9 mouse cellular contexts compared by ENCODE assay signal in genomic region chr14:21558440-21559131, GRCm38 (mm10).
DNase-seq lines count a peak whose midpoint lies in the region; ATAC-seq and TF ChIP-seq lines count a peak whose summit lies in the region.
"Had no signal": no experiment of that assay in that cellular context is flagged by ENCODE, and none has a peak within 500 bp of the region (broad histone marks: within the 10 kb centered on the region; RNA-seq: fewer than 3 reads in every experiment).

No protein-coding gene starts in this region.

- peaks cover 52% of the 10 kb centered on the region for H3K4me1 ChIP-seq in neural tube, embryonic 13.5 days (replicated peaks)
- H3K4me1 ChIP-seq in heart, postnatal 0 days (ENCODE audit: control insufficient read depth, insufficient read depth): peaks cover 24% of the 10 kb centered on the region
- peaks cover 26% of the 10 kb centered on the region for H3K4me1 ChIP-seq in stomach, embryonic 16.5 days (ENCODE audit: control insufficient read depth, insufficient read depth, low read length)

- no peak for TF ChIP-seq EP300 in heart, postnatal 0 days (IDR thresholded peaks at IDR 0.05; ENCODE audit: low read depth)

- no peak overlapping the region for H3K4me3 ChIP-seq in neural tube, embryonic 13.5 days
- H3K4me3 ChIP-seq in heart, postnatal 0 days (ENCODE audit: low read depth, low read length): no peak overlapping the region
- no peak overlapping the region for H3K4me3 ChIP-seq in stomach, embryonic 16.5 days (replicated peaks; ENCODE audit: low read length)

- 0 out of 2 replicates have a peak overlapping the region, but pooled peaks have one; percentile 57 for H3K27ac ChIP-seq in neural tube, embryonic 13.5 days (replicated peaks)
- 0 out of 2 replicates have a peak overlapping the region, but pooled peaks have one; percentile 44 for H3K27ac ChIP-seq in heart, postnatal 0 days (ENCODE audit: low read depth)
- H3K27ac ChIP-seq in stomach, embryonic 16.5 days (ENCODE audit: low read length): peak overlapping the region; percentile 44

- WGBS in neural tube, embryonic 13.5 days: 54% methylated on average over 10 of the region's 10 CpGs
- WGBS in heart, postnatal 0 days: 51% methylated on average over 10 of the region's 10 CpGs
- 31% methylated on average over 10 of the region's 10 CpGs for WGBS in stomach, embryonic 16.5 days

- H3K9me3 ChIP-seq in neural tube, embryonic 13.5 days: no peaks in the 10 kb centered on the region
- no peaks in the 10 kb centered on the region for H3K9me3 ChIP-seq in heart, postnatal 0 days (replicated peaks; ENCODE audit: control insufficient read depth, low read length)
- no peaks in the 10 kb centered on the region for H3K9me3 ChIP-seq in stomach, embryonic 16.5 days (replicated peaks; ENCODE audit: control insufficient read depth, low read length)

- ATAC-seq in neural tube, embryonic 13.5 days (ENCODE audit: low read depth): no peak
- ATAC-seq in heart, postnatal 0 days (ENCODE audit: insufficient read depth, low read depth): no peak
- no peak; the same call in 1 of the 2 replicates for ATAC-seq in stomach, embryonic 16.5 days (ENCODE audit: insufficient read depth, low FRiP score)

- no peaks in the 10 kb centered on the region for H3K27me3 ChIP-seq in neural tube, embryonic 13.5 days
- H3K27me3 ChIP-seq in heart, postnatal 0 days (ENCODE audit: control insufficient read depth, insufficient read depth, low read length): no peaks in the 10 kb centered on the region
- H3K27me3 ChIP-seq in stomach, embryonic 16.5 days (ENCODE audit: control insufficient read depth, insufficient read depth, low read length): no peaks in the 10 kb centered on the region

- H3K4me2 ChIP-seq in neural tube, embryonic 13.5 days: no peak overlapping the region
- no peak overlapping the region for H3K4me2 ChIP-seq in heart, postnatal 0 days (ENCODE audit: low read depth, low read length)
- no peak overlapping the region for H3K4me2 ChIP-seq in stomach, embryonic 16.5 days (ENCODE audit: low read depth, low read length)

- no peak overlapping the region for H3K9ac ChIP-seq in neural tube, embryonic 13.5 days
- no peak overlapping the region for H3K9ac ChIP-seq in heart, postnatal 0 days (replicated peaks; ENCODE audit: low read depth, low read length)
- no peak overlapping the region for H3K9ac ChIP-seq in stomach, embryonic 16.5 days (ENCODE audit: low read length)

- TF ChIP-seq CTCF in heart, postnatal 0 days (IDR thresholded peaks at IDR 0.05; ENCODE audit: low read depth): no peak

- no peaks in the 10 kb centered on the region for H3K36me3 ChIP-seq in neural tube, embryonic 13.5 days
- H3K36me3 ChIP-seq in heart, postnatal 0 days (replicated peaks; ENCODE audit: control insufficient read depth, insufficient read depth, low read length): no peaks in the 10 kb centered on the region
- no peaks in the 10 kb centered on the region for H3K36me3 ChIP-seq in stomach, embryonic 16.5 days (ENCODE audit: control insufficient read depth, insufficient read depth, low read length)

- peak; percentile 93 for DNase-seq in heart, adult 11 months
- DNase-seq in heart, postnatal 4 days: no peak
- no peak for DNase-seq in neural tube, embryonic 10.5 days (ENCODE audit: extremely low spot score, low spot score)
- peak; percentile 38 for DNase-seq in heart, postnatal 0 days (ENCODE audit: low spot score)
- DNase-seq in cerebellum, adult 9-10 months: no peak
- DNase-seq in kidney, postnatal 4 days: no peak
- DNase-seq: cerebellum, postnatal 25 days had no signal

Comparison
In these comparisons a context has a peak if more than half of its experiments do, and no peak if none do; other contexts are left out.
1. DNase-seq: peak in heart, adult 11 months (single experiment) and heart, postnatal 0 days (single experiment); none in heart, postnatal 4 days (single experiment), neural tube, embryonic 10.5 days (single experiment), cerebellum, adult 9-10 months (single experiment) and kidney, postnatal 4 days (0 of 2).
2. Peak in every context shown above with its lines, with median percentiles within 50 percentile points of each other: H3K27ac ChIP-seq.